Mouse (Mus musculus) cerebellum, postnatal 4 days (tissue): ENCODE results near the gene Ezh1.

Experiments
- DNase-seq, 2 experiments: peaks; one replicate each; pipeline ENCODE4 v3.0.0; 2022; ENCODE audit warnings: low spot score in 2 of 2, mixed read lengths in 1 of 2

The Ezh1 gene

GRCm38 (mm10) chr11:101143338-101144225, 82.7 kb downstream of the Ezh1 start:
- peak in 1 of 2 experiments; percentile 50 for DNase-seq

DNA sequence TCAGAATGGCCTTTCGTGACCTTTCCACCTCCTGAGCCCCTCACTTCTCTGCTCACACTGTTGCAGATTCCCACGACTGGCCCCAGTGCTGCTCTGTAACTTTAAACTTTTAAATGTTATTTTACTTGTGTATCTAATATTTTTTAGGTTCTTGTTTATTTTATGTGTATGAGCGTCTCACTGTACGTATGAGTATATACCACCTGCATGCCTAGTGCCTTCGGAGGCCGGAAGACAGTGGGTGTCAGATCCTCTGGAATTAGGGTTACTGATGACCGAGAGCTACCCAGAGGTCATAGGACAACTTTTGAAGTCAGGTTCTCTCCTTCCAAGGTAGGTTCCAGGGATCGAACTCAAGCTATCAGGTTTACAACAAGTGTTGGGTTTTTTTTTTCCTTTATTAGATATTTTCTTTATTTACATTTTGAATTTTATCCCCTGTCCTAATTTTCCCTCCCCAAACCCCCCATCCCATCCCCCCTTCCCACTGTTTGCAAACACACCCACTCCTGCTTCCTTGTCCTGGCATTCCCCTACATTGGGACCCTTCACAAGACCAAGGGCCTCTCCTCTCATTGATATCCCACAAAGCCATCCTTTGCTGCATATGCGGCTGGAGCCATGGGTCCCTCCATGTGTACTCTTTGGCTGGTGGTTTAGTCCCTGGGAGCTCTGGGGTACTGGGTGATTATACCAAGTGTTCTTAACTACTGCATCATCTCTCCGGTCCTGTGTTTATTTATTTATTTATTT, 83.9 kb downstream of the Ezh1 start:
- DNase-seq: no peak
